Mouse (Mus musculus) layer of hippocampus, adult 18-20 months (tissue): ENCODE data around the gene Zfp282. TPM values are rescaled to one million over a fixed set of nuclear protein-coding genes. Genes with fewer than 3 reads are reported as not detected.

Experiments
- DNase-seq, 2 experiments: peaks; one replicate each; pipeline ENCODE4 v3.0.0; 2022; ENCODE audit warnings: low spot score in 2 of 2
- total RNA-seq, 2 experiments: library from RNA; stranded (reverse); gene quantifications; 2 replicates each; pipeline ENCODE4 v1.2.3; 2021

Zfp282 gene
- total RNA-seq, 2 experiments from 2014 or later = 11.9 to 12.2 TPM

DNA sequence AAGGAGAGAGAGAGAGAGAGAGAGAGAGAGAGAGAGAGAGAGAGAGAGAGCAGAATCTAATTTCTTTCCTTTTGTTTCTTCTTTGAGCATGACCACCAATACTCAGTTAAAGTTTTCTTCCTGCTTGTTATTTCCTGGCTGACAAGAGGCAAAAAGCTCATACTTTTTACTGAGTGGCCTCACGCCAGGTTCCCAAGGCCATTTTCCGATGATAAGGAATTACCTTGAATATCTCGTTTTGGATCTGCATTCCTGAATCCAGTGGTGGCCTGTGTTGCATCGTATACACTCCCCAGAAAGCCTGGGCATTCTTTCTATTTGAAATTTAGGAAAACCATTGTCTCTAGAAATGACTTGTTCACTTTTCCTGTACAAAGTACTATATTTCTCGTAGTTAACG is 22.4 kb downstream of the Zfp282 start:
- DNase-seq = no peak

DNA sequence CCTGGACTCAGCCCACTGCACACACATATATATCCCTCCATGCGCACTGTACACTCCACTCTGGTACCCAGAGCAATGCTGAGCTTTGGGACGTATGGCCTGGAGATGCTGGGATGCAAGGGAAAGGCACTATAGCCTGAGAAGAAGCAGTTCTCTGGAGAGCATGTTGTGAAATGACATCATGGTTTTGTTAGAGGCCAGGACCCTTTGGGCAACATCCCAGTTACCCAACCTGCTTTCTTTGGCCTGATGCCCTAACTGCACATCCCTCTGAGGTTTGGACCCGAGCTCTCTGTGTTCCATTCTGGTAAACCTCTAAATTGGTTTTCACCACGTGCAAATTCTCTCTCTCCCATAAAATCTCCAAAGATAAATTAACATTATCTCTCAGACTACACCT is 26.6 kb downstream of the Zfp282 start:
- DNase-seq = no peak

DNA sequence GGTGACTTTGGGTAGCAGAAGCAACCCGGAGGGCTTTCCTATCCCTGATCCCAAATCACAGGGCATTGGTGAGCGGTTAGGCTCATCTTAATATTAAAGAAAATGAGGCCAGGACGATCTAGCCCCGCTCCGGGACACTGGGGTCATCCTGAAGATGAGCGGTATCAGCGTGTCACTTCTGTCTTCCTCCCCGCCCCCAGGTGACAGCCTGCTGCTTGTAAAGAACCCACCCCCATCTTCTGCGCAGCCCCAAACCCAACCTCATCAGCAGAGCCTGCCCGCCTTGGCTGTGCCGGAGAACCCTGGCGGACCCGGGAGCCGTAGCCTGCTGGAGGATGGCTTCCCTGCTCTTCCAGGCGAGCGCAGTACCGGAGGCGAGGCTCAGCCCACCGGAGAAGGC is 27.4 kb downstream of the Zfp282 start:
- no peak for DNase-seq

GRCm38 (mm10) chr6:47904917-47905695 is 28.1 kb downstream of the Zfp282 start:
- no peak for DNase-seq

GRCm38 (mm10) chr6:47906326-47906725 is 29.3 kb downstream of the Zfp282 start:
- no peak for DNase-seq

DNA sequence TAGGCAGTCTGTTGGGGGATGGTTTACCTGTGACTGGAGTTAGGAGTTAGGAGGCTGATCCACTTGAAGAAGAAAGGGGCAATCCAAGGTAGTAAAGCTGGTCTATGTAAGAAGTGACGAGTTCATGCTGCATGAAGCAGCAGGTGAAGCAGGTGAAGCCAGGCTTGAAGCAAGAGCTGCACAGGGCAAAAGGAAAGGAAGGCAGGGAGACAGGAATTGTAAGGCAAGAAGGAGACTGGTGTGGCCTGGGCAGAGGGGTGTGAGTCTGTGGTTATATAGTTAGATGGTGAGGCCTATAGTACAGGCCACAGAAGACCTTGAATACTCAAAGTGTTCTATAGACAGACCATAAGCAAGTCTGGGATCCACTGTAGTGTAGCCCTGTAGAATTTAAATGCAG is 32.0 kb downstream of the Zfp282 start:
- no peak for DNase-seq

DNA sequence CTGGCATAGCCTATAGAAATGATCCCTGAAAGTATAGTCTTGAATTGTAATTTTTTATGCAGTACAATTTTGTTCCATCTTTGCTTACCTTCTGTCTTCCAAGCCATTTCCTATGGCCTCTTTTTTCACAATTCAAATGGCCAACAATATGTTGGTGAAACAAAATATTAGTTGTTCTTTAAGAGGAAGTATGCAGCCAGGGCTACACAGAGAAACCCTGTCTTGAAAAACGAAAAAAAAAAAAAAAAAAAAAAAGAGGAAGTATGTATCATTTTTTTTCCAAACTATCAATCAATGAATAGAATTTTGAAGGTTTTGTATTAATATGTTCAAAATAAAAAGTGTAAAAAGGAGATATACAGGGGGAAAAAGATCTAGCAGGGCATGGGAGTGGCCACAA is 34.6 kb downstream of the Zfp282 start:
- DNase-seq = no peak

DNA sequence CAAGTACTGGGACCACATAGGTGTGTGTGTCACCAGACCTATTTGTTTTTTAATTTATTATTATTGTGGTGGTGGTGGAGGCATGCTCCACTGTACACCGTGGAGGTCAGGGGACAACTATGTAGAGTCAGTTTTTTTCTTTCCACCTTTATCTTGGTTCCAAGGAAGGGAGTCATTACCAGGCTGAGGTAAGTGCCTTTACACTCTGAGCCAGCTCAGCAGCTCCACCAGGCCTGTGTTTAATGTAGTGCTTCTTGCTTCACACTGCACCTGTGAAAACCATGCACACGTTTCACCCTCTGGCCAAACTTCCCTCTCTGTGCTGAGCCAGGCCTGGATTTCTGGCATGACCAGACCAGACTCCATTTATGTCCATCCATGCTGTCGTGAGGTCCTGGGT is 36.0 kb downstream of the Zfp282 start:
- DNase-seq = no peak

- no peak for DNase-seq
Measured at GRCm38 (mm10) chr6:47917051-47917450, 40.0 kb downstream of the Zfp282 start.

- no peak for DNase-seq
Measured at GRCm38 (mm10) chr6:47918768-47919274, 41.8 kb downstream of the Zfp282 start.

- DNase-seq = no peak
Measured at GRCm38 (mm10) chr6:47919646-47920446, 42.8 kb downstream of the Zfp282 start.

DNA sequence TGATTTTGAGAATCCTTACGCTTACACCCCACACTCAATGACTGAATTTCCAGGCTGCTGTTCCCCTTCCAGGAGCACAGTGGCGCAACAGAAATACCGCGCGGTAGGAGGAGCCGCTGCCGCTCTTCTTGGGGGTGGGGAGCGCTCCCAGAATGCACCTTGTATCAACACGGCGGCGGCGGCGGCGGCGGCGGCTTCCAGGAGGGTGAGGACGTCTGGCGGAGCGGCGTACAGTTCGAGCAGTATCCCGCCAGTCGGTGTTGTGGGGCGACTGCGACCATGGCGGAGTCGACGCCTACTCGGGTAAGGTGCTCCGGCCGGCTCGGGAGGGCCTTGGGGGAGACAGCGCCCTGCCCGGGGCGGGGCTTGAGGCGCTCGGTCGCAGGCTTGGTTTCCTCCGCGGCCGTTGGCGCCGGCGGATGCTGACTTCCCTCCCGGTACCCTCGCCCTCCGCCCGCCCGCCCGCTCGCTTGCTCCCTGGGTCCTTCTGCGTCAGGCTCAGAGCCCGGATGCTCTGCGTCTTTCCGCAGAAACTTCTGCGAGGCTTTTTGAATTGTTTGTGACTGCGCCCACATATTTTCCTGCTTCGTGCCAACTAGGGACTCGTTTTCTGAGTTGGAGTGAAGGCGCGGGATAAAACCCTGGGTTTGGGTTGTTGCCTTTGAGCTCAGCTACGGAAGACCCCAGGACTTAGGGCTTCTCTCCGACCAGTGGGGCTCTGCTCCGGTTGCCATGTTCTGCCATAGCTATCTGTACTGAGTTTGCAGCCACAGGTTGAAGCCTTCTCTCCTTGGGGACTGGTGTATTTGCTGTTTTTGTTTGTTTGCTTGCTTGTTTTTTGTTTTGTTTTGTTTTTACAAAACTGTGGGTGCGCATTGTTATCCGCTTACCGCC is 43.7 kb downstream of the Zfp282 start, which contains the start of gene Zfp212:
TSS of gene Zfp212 (plus strand) at position 30 of the 894 bp plus-strand sequence.
- DNase-seq = peak; percentile 88 to 93

- no peak for DNase-seq
Measured at GRCm38 (mm10) chr6:47942461-47942860, 65.5 kb downstream of the Zfp282 start.

- DNase-seq = peak in 1 of 2 experiments; percentile 48
Measured at GRCm38 (mm10) chr6:47943021-47943691, 66.2 kb downstream of the Zfp282 start.

DNA sequence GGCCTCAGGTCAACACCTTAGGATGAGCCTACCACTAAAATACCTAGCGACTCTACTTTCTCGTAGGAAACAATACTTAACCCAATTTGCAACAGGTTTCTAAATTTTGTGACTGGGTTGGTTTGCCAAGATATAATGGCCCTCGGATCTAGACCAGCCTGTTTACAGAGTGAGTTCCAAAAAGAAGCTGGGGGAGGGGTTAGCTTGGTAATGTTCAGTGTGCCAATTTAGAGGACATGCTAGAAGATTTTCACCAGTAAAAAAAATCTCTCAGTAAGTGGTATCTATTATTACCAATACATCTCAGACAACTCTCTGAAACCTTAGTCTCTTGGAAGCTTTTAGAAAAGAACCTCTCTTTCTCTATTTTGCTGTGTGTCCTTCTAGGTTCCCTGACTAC is 66.7 kb downstream of the Zfp282 start:
- DNase-seq = no peak

GRCm38 (mm10) chr6:47947388-47947787 is 70.4 kb downstream of the Zfp282 start:
- no peak for DNase-seq

DNA sequence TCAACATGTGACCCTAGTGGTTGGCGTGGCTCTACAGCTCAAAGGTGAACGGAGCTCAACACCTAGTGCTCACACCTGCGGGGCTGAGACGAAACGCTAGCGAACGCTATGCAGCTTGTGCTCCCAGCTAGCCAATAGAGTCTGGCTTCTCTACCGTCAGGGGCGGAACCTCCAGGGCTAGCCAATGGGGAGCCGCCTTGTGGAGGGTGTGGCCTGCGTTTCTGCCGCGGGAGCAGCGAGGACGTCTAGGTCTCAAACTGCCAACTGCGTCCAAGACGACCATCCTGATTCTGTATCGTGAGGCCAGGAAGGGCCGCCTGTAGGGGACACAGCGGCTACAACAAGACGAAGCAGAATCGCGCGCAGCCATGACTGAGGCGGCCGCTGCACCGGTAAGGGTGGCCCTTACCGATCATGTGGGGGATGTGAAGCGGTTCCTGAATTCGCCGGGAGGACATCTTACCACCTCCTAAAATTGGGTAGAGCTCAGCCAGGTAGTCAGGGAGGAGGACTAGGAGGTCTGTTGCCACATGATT is 76.3 kb downstream of the Zfp282 start, which contains the start of gene Zfp956:
TSS of gene Zfp956 (plus strand) at position 200 of the 536 bp plus-strand sequence.
- DNase-seq = peak; percentile 92 to 96

GRCm38 (mm10) chr6:47954425-47954824 is 77.4 kb downstream of the Zfp282 start:
- DNase-seq = no peak

DNA sequence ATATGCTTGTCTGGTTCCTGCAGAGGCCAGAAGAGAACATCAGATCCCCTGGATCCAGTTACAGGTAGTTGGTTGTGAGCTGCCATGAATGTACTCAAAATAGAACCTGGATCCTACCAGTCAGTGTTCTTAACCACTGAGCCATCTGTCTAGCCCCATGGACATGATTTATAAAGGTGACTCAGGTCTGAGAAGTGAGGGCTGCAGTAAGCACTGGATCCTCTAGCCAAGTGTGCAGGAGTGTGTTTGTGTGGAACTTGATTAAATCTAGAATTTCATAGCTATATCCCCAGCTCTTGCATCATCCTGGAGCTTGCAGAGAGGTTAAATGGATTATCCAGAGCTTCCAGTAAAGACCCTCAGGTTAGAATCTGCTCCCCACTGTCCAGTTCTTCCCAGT is 80.8 kb downstream of the Zfp282 start:
- DNase-seq = no peak
